In genomic region chr12:100244580-100244979, GRCm38 (mm10) we compare ENCODE assay signal across 13 mouse cellular contexts. TPM values are rescaled to one million over a fixed set of nuclear protein-coding genes. Genes with fewer than 3 reads are reported as not detected.
DNase-seq lines count a peak whose midpoint lies in the region; ATAC-seq and TF ChIP-seq lines count a peak whose summit lies in the region.
"Had no signal": no experiment of that assay in that cellular context is flagged by ENCODE, and none has a peak within 500 bp of the region (broad histone marks: within the 10 kb centered on the region; RNA-seq: fewer than 3 reads in every experiment).

No protein-coding gene starts in this region.

- peak overlapping the region; percentile 67 for H3K27ac ChIP-seq in hindbrain, embryonic 13.5 days
- H3K27ac ChIP-seq in midbrain, postnatal 0 days (ENCODE audit: low read depth, low read length): peak overlapping the region; percentile 69
- H3K27ac ChIP-seq in heart, embryonic 10.5 days: no peak overlapping the region
- H3K27ac ChIP-seq: intestine, embryonic 15.5 days; liver, embryonic 13.5 days had no signal

- peaks cover 34% of the 10 kb centered on the region for H3K4me1 ChIP-seq in hindbrain, embryonic 13.5 days (replicated peaks)
- H3K4me1 ChIP-seq in midbrain, postnatal 0 days (ENCODE audit: insufficient read depth, low read length): peaks cover 10% of the 10 kb centered on the region
- peaks cover 5% of the 10 kb centered on the region; the same call in 1 of the 2 replicates for H3K4me1 ChIP-seq in heart, embryonic 10.5 days
- H3K4me1 ChIP-seq: liver, embryonic 13.5 days had no signal

- no peak for TF ChIP-seq CTCF in midbrain, postnatal 0 days (IDR thresholded peaks at IDR 0.05)

- H3K9ac ChIP-seq in hindbrain, embryonic 13.5 days: no peak overlapping the region
- H3K9ac ChIP-seq in midbrain, postnatal 0 days (replicated peaks; ENCODE audit: low read length, poor library complexity, severe bottlenecking): no peak overlapping the region
- H3K9ac ChIP-seq: intestine, embryonic 15.5 days; liver, embryonic 13.5 days had no signal

- no peaks in the 10 kb centered on the region for H3K36me3 ChIP-seq in hindbrain, embryonic 13.5 days
- no peaks in the 10 kb centered on the region for H3K36me3 ChIP-seq in midbrain, postnatal 0 days (ENCODE audit: insufficient read depth, low read length)
- H3K36me3 ChIP-seq in heart, embryonic 10.5 days: no peaks in the 10 kb centered on the region
- H3K36me3 ChIP-seq: intestine, embryonic 15.5 days; liver, embryonic 13.5 days had no signal

- no peak overlapping the region for H3K4me2 ChIP-seq in hindbrain, embryonic 13.5 days
- no peak overlapping the region for H3K4me2 ChIP-seq in midbrain, postnatal 0 days (ENCODE audit: low read depth, low read length, poor library complexity, severe bottlenecking)
- H3K4me2 ChIP-seq: heart, embryonic 11.5 days; intestine, embryonic 15.5 days; liver, embryonic 13.5 days had no signal

- H3K9me3 ChIP-seq in hindbrain, embryonic 13.5 days: no peaks in the 10 kb centered on the region
- no peaks in the 10 kb centered on the region for H3K9me3 ChIP-seq in midbrain, postnatal 0 days (ENCODE audit: low read length)
- H3K9me3 ChIP-seq in heart, embryonic 10.5 days: no peaks in the 10 kb centered on the region
- H3K9me3 ChIP-seq: intestine, embryonic 15.5 days; liver, embryonic 13.5 days had no signal

- 17% methylated on average over 5 of the region's 5 CpGs for WGBS in hindbrain, embryonic 13.5 days
- 16% methylated on average over 5 of the region's 5 CpGs for WGBS in midbrain, postnatal 0 days
- 47% methylated on average over 5 of the region's 5 CpGs for WGBS in heart, embryonic 10.5 days

- intact Hi-C loops in gastrocnemius, postnatal 14 days (cut with DNase I; ENCODE audit: low total_unique reads): no loop called here

- H3K27me3 ChIP-seq in hindbrain, embryonic 13.5 days: no peaks in the 10 kb centered on the region
- no peaks in the 10 kb centered on the region for H3K27me3 ChIP-seq in midbrain, postnatal 0 days (ENCODE audit: insufficient read depth, low read length)
- H3K27me3 ChIP-seq in heart, embryonic 10.5 days (ENCODE audit: insufficient read depth, poor library complexity, severe bottlenecking): peaks cover 5% of the 10 kb centered on the region; the same call in 1 of the 2 replicates
- H3K27me3 ChIP-seq: intestine, embryonic 15.5 days; Patski had no signal

- ATAC-seq in frontal cortex, adult (ENCODE audit: low TSS enrichment): peak; percentile 86
- peak; percentile 26; the same call in 1 of the 2 replicates for ATAC-seq in hindbrain, embryonic 13.5 days (ENCODE audit: low FRiP score)
- peak; percentile 68 for ATAC-seq in midbrain, postnatal 0 days (ENCODE audit: low FRiP score)
- ATAC-seq: intestine, embryonic 15.5 days; Patski had no signal

- no peak overlapping the region for H3K4me3 ChIP-seq in hindbrain, embryonic 13.5 days
- H3K4me3 ChIP-seq in midbrain, postnatal 0 days (ENCODE audit: low read depth, low read length): no peak overlapping the region
- H3K4me3 ChIP-seq in heart, embryonic 10.5 days: no peak overlapping the region
- H3K4me3 ChIP-seq: erythroblast, embryonic 14.5 days; intestine, embryonic 15.5 days; liver, embryonic 13.5 days had no signal

- no peak for DNase-seq in frontal cortex, postnatal 14 days (ENCODE audit: low spot score in 2 of 2)
- DNase-seq in cerebellum, postnatal 36 days: peak; percentile 26 to 27
- DNase-seq in midbrain, postnatal 0 days (ENCODE audit: low spot score): peak; percentile 70
- DNase-seq in gastrocnemius, postnatal 14 days: no peak
- no peak for DNase-seq in heart, embryonic 10.5 days (ENCODE audit: low spot score)
- DNase-seq in kidney, adult 11 months: no peak
- DNase-seq: liver, embryonic 13.5 days had no signal

RNA-seq across cellular contexts. Expression of gene Calm1, which starts 45.3 kb away (rescaled TPM):
- polyA plus RNA-seq in hindbrain, embryonic 13.5 days (2015; fragmentation: Nextera tagmentation; extraction: Ambion mirVana): 2,269 and 2,272 TPM in 2 replicates
- total RNA-seq in midbrain, postnatal 0 days (2014; rRNA removed): 1,086 and 1,419 TPM in 2 replicates
- 4,369 and 4,581 TPM in 2 replicates for polyA plus RNA-seq in midbrain, postnatal 0 days (2015; fragmentation: Nextera tagmentation; extraction: Ambion mirVana)
- total RNA-seq in gastrocnemius, postnatal 14 days (2021): 100 to 1,000 TPM; 380 to 427 TPM
- 841 and 1,083 TPM in 2 replicates for polyA plus RNA-seq in heart, embryonic 10.5 days (2016; fragmentation: Nextera tagmentation; extraction: Ambion mirVana)

Comparison
In these comparisons a context has a peak if more than half of its experiments do, and no peak if none do; other contexts are left out.
1. ATAC-seq: peak in every context shown above with its lines; median percentile 86 in frontal cortex, adult; 68 in midbrain, postnatal 0 days; 26 in hindbrain, embryonic 13.5 days.
2. DNase-seq: peak in cerebellum, postnatal 36 days (2 of 2) and midbrain, postnatal 0 days (single experiment); none in frontal cortex, postnatal 14 days (0 of 2), gastrocnemius, postnatal 14 days (single experiment), heart, embryonic 10.5 days (single experiment) and kidney, adult 11 months (single experiment).